Mouse (Mus musculus): ENCODE measurements around the gene Muc1. TPM values are rescaled to one million over a fixed set of nuclear protein-coding genes. Genes with fewer than 3 reads are reported as not detected.
A peak's percentile ranks its signal among the peaks of the same experiment; 100 is the strongest.
"Not testable (repeated sequence)": the region's sequence is repeated elsewhere in the genome, so short reads cannot be mapped to it uniquely, and the experiment has no call there.

Gene Muc1
- polyA plus RNA-seq, 1 experiment from 2014 or later: 10.2 TPM

DNA sequence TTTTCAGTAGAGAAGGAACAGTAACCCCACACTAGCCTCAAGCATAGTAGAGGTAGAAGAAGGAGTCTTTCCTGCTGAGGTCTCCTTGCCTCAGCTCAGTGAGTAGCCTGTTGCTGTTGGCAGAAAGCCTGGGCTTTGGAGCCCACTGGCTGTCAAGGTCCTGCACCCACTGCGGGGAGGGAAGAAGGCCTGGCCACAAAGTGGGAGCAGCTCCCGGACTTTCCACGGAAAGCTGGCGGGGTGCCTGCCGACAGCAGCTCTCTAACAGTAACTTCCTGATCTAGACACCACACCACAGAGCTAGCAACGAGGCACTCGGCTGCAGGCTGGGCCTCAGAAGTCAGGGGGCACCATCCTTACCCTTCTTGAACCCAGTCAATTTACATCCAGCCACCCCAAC is 18.1 kb upstream of the Muc1 start:
- Histone ChIP-seq H3K9ac (no peak overlapping the region), H3K27me3 (no peaks in the 10 kb centered on the region), H3K27ac (replicated peaks) (peak overlapping the region; percentile 56), H3K4me2 (replicated peaks) (no peak overlapping the region), H3K36me3 (peaks cover 53% of the 10 kb centered on the region), H3K4me1 (peaks cover 39% of the 10 kb centered on the region), H3K4me3 (replicated peaks) (no peak overlapping the region), H3K9me3 (replicated peaks) (no peaks in the 10 kb centered on the region)
- 67% methylated on average over 7 of the region's 7 CpGs for WGBS
- no peak for ATAC-seq (ENCODE audit: insufficient number of reproducible peaks, low FRiP score, low TSS enrichment, low read depth)

- Histone ChIP-seq H3K4me3 (replicated peaks) (peak overlapping the region; percentile 86), H3K4me2 (replicated peaks) (peak overlapping the region; percentile 81), H3K36me3 (peaks cover 21% of the 10 kb centered on the region), H3K9me3 (replicated peaks) (no peaks in the 10 kb centered on the region), H3K27me3 (no peaks in the 10 kb centered on the region), H3K4me1 (peaks cover 44% of the 10 kb centered on the region), H3K9ac (peak overlapping the region; percentile 59), H3K27ac (replicated peaks) (peak overlapping the region; percentile 95)
- ATAC-seq (ENCODE audit: insufficient number of reproducible peaks, low FRiP score, low TSS enrichment, low read depth): peak; percentile 91
- under 1% methylated on average over 69 of the region's 69 CpGs for WGBS
Observed at GRCm38 (mm10) chr3:89213803-89214530, 14.9 kb upstream of the Muc1 start.

GRCm38 (mm10) chr3:89214681-89215411 is 14.0 kb upstream of the Muc1 start, which contains the start of gene Thbs3:
Gene Thbs3 (plus strand): TSS chr3:89215180.
- Histone ChIP-seq H3K9ac (peak within 1 kb of the TSS; percentile 59), H3K4me1 (peaks cover 44% of the 10 kb centered on the region), H3K27me3 (no peaks in the 10 kb centered on the region), H3K27ac (replicated peaks) (peak within 1 kb of the TSS; percentile 95), H3K9me3 (replicated peaks) (no peaks in the 10 kb centered on the region), H3K4me3 (replicated peaks) (peak within 1 kb of the TSS; percentile 86), H3K4me2 (replicated peaks) (peak within 1 kb of the TSS; percentile 81), H3K36me3 (peaks cover 12% of the 10 kb centered on the region)
- 1% methylated on average over 19 of the region's 19 CpGs for WGBS
- no peak for ATAC-seq (ENCODE audit: insufficient number of reproducible peaks, low FRiP score, low TSS enrichment, low read depth)

DNA sequence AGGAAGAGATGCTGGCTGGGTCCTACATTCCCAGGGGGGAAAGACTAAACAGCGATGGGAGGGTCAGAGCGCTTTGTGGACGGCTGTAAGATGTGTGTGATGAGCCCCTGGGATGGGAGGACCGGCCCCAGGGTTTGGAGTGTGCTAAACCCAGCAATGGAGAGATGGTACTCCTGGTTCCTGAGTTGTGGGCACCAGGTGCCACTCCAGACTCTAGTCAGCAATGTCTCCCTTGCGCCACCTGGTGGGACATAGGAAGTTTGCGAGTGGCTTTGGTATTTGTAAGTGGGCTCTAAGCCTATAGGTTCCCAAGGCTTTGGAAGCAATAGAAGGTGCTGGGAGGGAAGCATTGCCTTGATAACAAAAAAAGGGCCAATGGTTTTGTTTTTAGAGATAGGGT is 13.0 kb upstream of the Muc1 start:
- Histone ChIP-seq H3K9ac (peak overlapping the region; percentile 27; the same call in 1 of the 2 replicates), H3K27me3 (no peaks in the 10 kb centered on the region), H3K4me3 (replicated peaks) (peak overlapping the region; percentile 86), H3K27ac (replicated peaks) (peak overlapping the region; percentile 95; the same call in 1 of the 2 replicates), H3K4me2 (replicated peaks) (peak overlapping the region; percentile 81), H3K4me1 (peaks cover 37% of the 10 kb centered on the region), H3K36me3 (peaks cover 2% of the 10 kb centered on the region; the same call in 1 of the 2 replicates), H3K9me3 (replicated peaks) (no peaks in the 10 kb centered on the region)
- WGBS: 0% methylated on average over 6 of the region's 6 CpGs
- ATAC-seq (ENCODE audit: insufficient number of reproducible peaks, low FRiP score, low TSS enrichment, low read depth): peak; percentile 12

- H3K9ac ChIP-seq; H3K27me3 ChIP-seq; H3K4me3 ChIP-seq (replicated peaks); H3K9me3 ChIP-seq (replicated peaks); H3K36me3 ChIP-seq; ATAC-seq (ENCODE audit: insufficient number of reproducible peaks, low FRiP score, low TSS enrichment, low read depth); H3K27ac ChIP-seq (replicated peaks): not testable (repeated sequence)
- Histone ChIP-seq H3K4me1 (peaks cover 32% of the 10 kb centered on the region), H3K4me2 (replicated peaks) (0 out of 2 replicates have a peak overlapping the region, but pooled peaks have one; percentile 81)
- WGBS: 72% methylated on average over 7 of the region's 7 CpGs
Observed at GRCm38 (mm10) chr3:89216407-89216806, 12.4 kb upstream of the Muc1 start.

- WGBS: 85% methylated on average over 1 of the region's 1 CpGs
- Histone ChIP-seq H3K36me3 (peaks cover 3% of the 10 kb centered on the region; the same call in 1 of the 2 replicates), H3K4me2 (replicated peaks) (no peak overlapping the region)
Observed at GRCm38 (mm10) chr3:89218271-89218670, 10.6 kb upstream of the Muc1 start.

DNA sequence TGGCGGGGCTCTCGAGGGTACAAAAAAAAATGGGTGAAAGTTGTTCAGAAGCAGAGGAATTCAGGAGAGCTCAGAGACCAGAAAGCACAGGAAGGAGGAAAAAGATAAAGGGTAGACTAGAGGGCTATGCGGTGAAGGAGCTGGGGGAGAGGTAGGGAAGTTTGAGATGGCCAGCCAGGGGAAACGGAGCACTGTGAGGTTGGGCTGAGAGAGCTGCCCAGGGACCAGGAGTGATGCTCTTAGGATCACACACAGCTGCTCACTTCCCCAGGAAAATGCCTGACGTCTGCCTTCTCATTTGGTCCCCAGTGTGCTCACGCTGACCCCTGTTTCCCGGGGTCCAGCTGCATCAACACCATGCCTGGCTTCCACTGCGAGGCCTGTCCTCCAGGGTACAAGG is 9.3 kb upstream of the Muc1 start:
- H3K9ac ChIP-seq: no peak overlapping the region

More at GRCm38 (mm10) chr3:89218271-89218670, 10.6 kb upstream of the Muc1 start:
- H3K4me1 ChIP-seq: peaks cover 20% of the 10 kb centered on the region
- no peaks in the 10 kb centered on the region for H3K9me3 ChIP-seq (replicated peaks)
- no peak overlapping the region for H3K4me3 ChIP-seq (replicated peaks)
- H3K27ac ChIP-seq (replicated peaks): no peak overlapping the region
- ATAC-seq (ENCODE audit: insufficient number of reproducible peaks, low FRiP score, low TSS enrichment, low read depth): no peak
- no peaks in the 10 kb centered on the region for H3K27me3 ChIP-seq
- no peak overlapping the region for H3K9ac ChIP-seq

GRCm38 (mm10) chr3:89221167-89221566 is 7.7 kb upstream of the Muc1 start:
- H3K9ac ChIP-seq: no peak overlapping the region
- ATAC-seq (ENCODE audit: insufficient number of reproducible peaks, low FRiP score, low TSS enrichment, low read depth): no peak
- 43% methylated on average over 5 of the region's 5 CpGs for WGBS

More for the DNA sequence above, 9.3 kb upstream of the Muc1 start:
- Histone ChIP-seq H3K27ac (replicated peaks) (no peak overlapping the region), H3K9me3 (replicated peaks) (no peaks in the 10 kb centered on the region), H3K4me2 (replicated peaks) (no peak overlapping the region), H3K4me3 (replicated peaks) (no peak overlapping the region), H3K36me3 (peaks cover 7% of the 10 kb centered on the region; the same call in 1 of the 2 replicates), H3K27me3 (no peaks in the 10 kb centered on the region), H3K4me1 (peaks cover 17% of the 10 kb centered on the region)
- 45% methylated on average over 8 of the region's 8 CpGs for WGBS
- ATAC-seq (ENCODE audit: insufficient number of reproducible peaks, low FRiP score, low TSS enrichment, low read depth): no peak

DNA sequence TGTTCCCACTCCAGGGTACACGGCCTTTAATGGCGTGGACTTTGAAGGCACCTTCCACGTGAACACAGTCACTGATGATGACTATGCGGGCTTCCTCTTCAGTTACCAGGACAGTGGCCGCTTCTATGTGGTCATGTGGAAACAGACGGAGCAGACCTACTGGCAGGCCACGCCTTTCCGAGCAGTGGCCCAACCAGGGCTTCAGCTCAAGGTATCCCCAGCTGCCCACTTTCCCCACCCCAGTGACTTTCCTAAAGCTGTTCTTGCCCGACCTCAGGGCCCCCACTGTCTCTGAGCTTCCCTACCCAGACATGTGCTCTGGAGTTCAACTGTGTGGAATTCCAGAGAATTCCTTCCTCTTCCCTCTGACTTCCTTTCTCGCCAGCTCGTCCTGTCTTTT is 4.1 kb upstream of the Muc1 start:
- Histone ChIP-seq H3K4me3 (replicated peaks) (no peak overlapping the region), H3K4me1 (peaks cover 37% of the 10 kb centered on the region), H3K9ac (no peak overlapping the region), H3K4me2 (replicated peaks) (no peak overlapping the region), H3K27me3 (no peaks in the 10 kb centered on the region), H3K27ac (replicated peaks) (no peak overlapping the region), H3K9me3 (replicated peaks) (no peaks in the 10 kb centered on the region), H3K36me3 (peaks cover 11% of the 10 kb centered on the region; the same call in 1 of the 2 replicates)
- no peak for ATAC-seq (ENCODE audit: insufficient number of reproducible peaks, low FRiP score, low TSS enrichment, low read depth)
- WGBS: 77% methylated on average over 11 of the region's 11 CpGs

More at GRCm38 (mm10) chr3:89221167-89221566, 7.7 kb upstream of the Muc1 start:
- peaks cover 6% of the 10 kb centered on the region for H3K4me1 ChIP-seq
- H3K27me3 ChIP-seq: no peaks in the 10 kb centered on the region
- no peak overlapping the region for H3K4me3 ChIP-seq (replicated peaks)
- H3K27ac ChIP-seq (replicated peaks): no peak overlapping the region
- peaks cover 11% of the 10 kb centered on the region; the same call in 1 of the 2 replicates for H3K36me3 ChIP-seq
- H3K9me3 ChIP-seq (replicated peaks): no peaks in the 10 kb centered on the region
- H3K4me2 ChIP-seq (replicated peaks): no peak overlapping the region

DNA sequence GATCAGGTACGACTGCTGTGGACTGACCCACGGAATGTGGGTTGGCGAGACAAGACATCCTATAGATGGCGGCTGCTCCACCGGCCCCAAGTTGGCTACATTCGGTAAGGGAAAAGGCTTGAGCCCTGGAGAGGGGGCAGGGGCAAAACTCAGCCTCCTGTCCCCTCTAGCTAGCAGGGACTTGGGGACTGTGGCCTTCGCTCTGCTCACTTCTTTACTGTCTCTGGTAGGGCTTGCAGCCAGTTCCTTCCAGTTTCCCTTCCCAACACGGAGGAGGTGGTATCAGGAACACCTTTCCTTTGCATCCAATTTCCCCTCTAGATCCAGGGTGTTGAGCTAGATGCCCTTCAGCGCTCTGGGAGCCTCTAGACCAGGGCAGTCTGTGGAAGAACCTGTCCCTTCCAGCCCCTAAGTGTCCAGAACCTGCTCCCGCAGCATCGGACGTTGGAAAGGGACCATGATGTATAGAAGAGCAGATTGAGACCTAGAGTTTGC is 3.5 kb upstream of the Muc1 start:
- Histone ChIP-seq H3K9me3 (replicated peaks) (no peaks in the 10 kb centered on the region), H3K4me3 (replicated peaks) (no peak overlapping the region), H3K4me1 (peaks cover 37% of the 10 kb centered on the region), H3K36me3 (peaks cover 11% of the 10 kb centered on the region; the same call in 1 of the 2 replicates), H3K4me2 (replicated peaks) (peak overlapping the region; percentile 82; the same call in 1 of the 2 replicates), H3K9ac (no peak overlapping the region), H3K27me3 (no peaks in the 10 kb centered on the region; the same call in 1 of the 2 replicates), H3K27ac (replicated peaks) (no peak overlapping the region)
- WGBS: 59% methylated on average over 12 of the region's 12 CpGs
- no peak for ATAC-seq (ENCODE audit: insufficient number of reproducible peaks, low FRiP score, low TSS enrichment, low read depth)

GRCm38 (mm10) chr3:89225918-89226317 is 2.9 kb upstream of the Muc1 start:
- Histone ChIP-seq H3K4me2 (replicated peaks) (peak overlapping the region; percentile 82; the same call in 1 of the 2 replicates), H3K27ac (replicated peaks) (no peak overlapping the region), H3K27me3 (no peaks in the 10 kb centered on the region; the same call in 1 of the 2 replicates), H3K9ac (no peak overlapping the region), H3K4me1 (peaks cover 37% of the 10 kb centered on the region), H3K9me3 (replicated peaks) (no peaks in the 10 kb centered on the region), H3K36me3 (peaks cover 11% of the 10 kb centered on the region; the same call in 1 of the 2 replicates), H3K4me3 (replicated peaks) (peak overlapping the region; percentile 46; the same call in 1 of the 2 replicates)
- 38% methylated on average over 4 of the region's 4 CpGs for WGBS
- no peak for ATAC-seq (ENCODE audit: insufficient number of reproducible peaks, low FRiP score, low TSS enrichment, low read depth)

Measured in embryonic facial prominence, embryonic 15.5 days (tissue).